Mouse (Mus musculus) gastrocnemius, postnatal 10 days (tissue): ENCODE data around the gene Dtl. TPM values are rescaled to one million over a fixed set of nuclear protein-coding genes. Genes with fewer than 3 reads are reported as not detected.
A peak's percentile ranks its signal among the peaks of the same experiment; 100 is the strongest.

Experiments used
- DNase-seq: peaks from one replicate; pipeline ENCODE4 v3.0.0; 2021; ENCODE audit warnings: mixed read lengths
- long read RNA-seq, 2 experiments: library from polyadenylated mRNA; stranded (forward); transcript quantifications; one replicate each; pipeline ENCODE4 v2.0.0; 2021
- total RNA-seq, 2 experiments: library from RNA; stranded (reverse); gene quantifications; 2 replicates each; pipeline ENCODE4 v1.2.3; 2021

Gene Dtl
- 1 to 10 TPM; 3.4 to 5.7 TPM for total RNA-seq
- long read RNA-seq, experiment 1, full-length matches to known transcripts = 2 of 5 reads
- long read RNA-seq, experiment 1, partial matches to known transcripts = 2 of 5 reads
- long read RNA-seq, experiment 1, other reads (novel, unspliced or antisense) = 1 of 5 reads
- long read RNA-seq, experiment 2, full-length matches to known transcripts = 5 of 6 reads
- long read RNA-seq, experiment 2, partial matches to known transcripts = 1 of 6 reads
- long read RNA-seq, experiment 2, other reads (novel, unspliced or antisense) = 0 of 6 reads

GRCm38 (mm10) chr1:191575458-191576247, at the start of gene Dtl, which contains the start of gene Ints7:
Gene Dtl, minus strand, starts transcription at chr1:191575544.
Gene Ints7, plus strand, starts transcription at chr1:191575636.
- DNase-seq = peak; percentile 99

GRCm38 (mm10) chr1:191625026-191625425, 49.7 kb upstream of the Dtl start:
- DNase-seq = no peak

- no peak for DNase-seq
Observed at GRCm38 (mm10) chr1:191624492-191624891, 49.1 kb upstream of the Dtl start.

GRCm38 (mm10) chr1:191622801-191623200, 47.5 kb upstream of the Dtl start:
- DNase-seq = peak; percentile 34

- no peak for DNase-seq
Observed at GRCm38 (mm10) chr1:191621096-191621495, 45.8 kb upstream of the Dtl start.

GRCm38 (mm10) chr1:191618067-191618766, 42.9 kb upstream of the Dtl start:
- no peak for DNase-seq

- no peak for DNase-seq
Observed at GRCm38 (mm10) chr1:191617589-191617988, 42.2 kb upstream of the Dtl start.

- no peak for DNase-seq
Observed at GRCm38 (mm10) chr1:191616245-191616644, 40.9 kb upstream of the Dtl start.

- DNase-seq = no peak
Observed at GRCm38 (mm10) chr1:191612877-191613276, 37.5 kb upstream of the Dtl start.

- no peak for DNase-seq
Observed at GRCm38 (mm10) chr1:191611686-191612085, 36.3 kb upstream of the Dtl start.

- no peak for DNase-seq
Observed at GRCm38 (mm10) chr1:191610357-191610756, 35.0 kb upstream of the Dtl start.

GRCm38 (mm10) chr1:191609578-191609977, 34.2 kb upstream of the Dtl start:
- no peak for DNase-seq

GRCm38 (mm10) chr1:191609051-191609450, 33.7 kb upstream of the Dtl start:
- no peak for DNase-seq

GRCm38 (mm10) chr1:191604690-191605089, 29.3 kb upstream of the Dtl start:
- no peak for DNase-seq

- DNase-seq = no peak
Observed at GRCm38 (mm10) chr1:191599210-191599609, 23.9 kb upstream of the Dtl start.

GRCm38 (mm10) chr1:191596076-191596475, 20.7 kb upstream of the Dtl start:
- no peak for DNase-seq

GRCm38 (mm10) chr1:191592016-191592720, 16.8 kb upstream of the Dtl start:
- no peak for DNase-seq

GRCm38 (mm10) chr1:191588749-191589148, 13.4 kb upstream of the Dtl start:
- DNase-seq = no peak

GRCm38 (mm10) chr1:191587062-191587461, 11.7 kb upstream of the Dtl start:
- DNase-seq = no peak

- no peak for DNase-seq
Observed at GRCm38 (mm10) chr1:191585704-191586103, 10.4 kb upstream of the Dtl start.

- DNase-seq = no peak
Observed at GRCm38 (mm10) chr1:191584483-191584882, 9.1 kb upstream of the Dtl start.

GRCm38 (mm10) chr1:191583836-191584235, 8.5 kb upstream of the Dtl start:
- no peak for DNase-seq
